Mouse (Mus musculus) cerebellum, postnatal 14 days (tissue): ENCODE measurements around the gene Bglap.
"Not testable (repeated sequence)": the region's sequence is repeated elsewhere in the genome, so short reads cannot be mapped to it uniquely, and the experiment has no call there.

ENCODE experiments used
- DNase-seq, 2 experiments: peaks; one replicate each; pipeline ENCODE4 v3.0.0; 2021; ENCODE audit warnings: mixed read lengths in 2 of 2

Gene Bglap

GRCm38 (mm10) chr3:88393776-88394375, 9.6 kb upstream of the Bglap start:
- peak; percentile 42 to 57 for DNase-seq

GRCm38 (mm10) chr3:88382383-88382782, 1.9 kb downstream of the Bglap start:
- DNase-seq: not testable (repeated sequence)

GRCm38 (mm10) chr3:88381389-88382315, 2.6 kb downstream of the Bglap start:
- not testable (repeated sequence) for DNase-seq

- not testable (repeated sequence) for DNase-seq
Measured at GRCm38 (mm10) chr3:88378599-88378998, 5.7 kb downstream of the Bglap start, which contains the start of gene Bglap2. Bglap2 (minus strand) TSS chr3:88378699.

- DNase-seq: not testable (repeated sequence)
Measured at GRCm38 (mm10) chr3:88376644-88377043, 7.6 kb downstream of the Bglap start.

GRCm38 (mm10) chr3:88375750-88376626, 8.3 kb downstream of the Bglap start:
- DNase-seq: not testable (repeated sequence)

GRCm38 (mm10) chr3:88372643-88373042, 11.6 kb downstream of the Bglap start, which contains the start of gene Bglap3:
Bglap3 (minus strand) TSS chr3:88372743.
- DNase-seq: not testable (repeated sequence)

GRCm38 (mm10) chr3:88368511-88368910, 15.8 kb downstream of the Bglap start:
- peak in 1 of 2 experiments; percentile 20 for DNase-seq

- not testable (repeated sequence) for DNase-seq
Measured at GRCm38 (mm10) chr3:88367517-88367916, 16.7 kb downstream of the Bglap start.

- DNase-seq: not testable (repeated sequence)
Measured at GRCm38 (mm10) chr3:88366830-88367428, 17.3 kb downstream of the Bglap start.

GRCm38 (mm10) chr3:88365705-88366361, 18.4 kb downstream of the Bglap start:
- no peak for DNase-seq

- peak; percentile 33 to 57 for DNase-seq
Measured at GRCm38 (mm10) chr3:88364337-88364736, 19.9 kb downstream of the Bglap start, which contains the start of gene Paqr6. Paqr6 (plus strand) TSS chr3:88364584.

GRCm38 (mm10) chr3:88363700-88364099, 20.6 kb downstream of the Bglap start:
- peak in 1 of 2 experiments; percentile 12 for DNase-seq

GRCm38 (mm10) chr3:88361612-88362313, 22.5 kb downstream of the Bglap start:
- DNase-seq: peak in 1 of 2 experiments; percentile 25

- peak in 1 of 2 experiments; percentile 7 for DNase-seq
Measured at GRCm38 (mm10) chr3:88361096-88361495, 23.2 kb downstream of the Bglap start.

- DNase-seq: no peak
Measured at GRCm38 (mm10) chr3:88359989-88360388, 24.3 kb downstream of the Bglap start.

GRCm38 (mm10) chr3:88359584-88359983, 24.7 kb downstream of the Bglap start:
- no peak for DNase-seq

- peak in 1 of 2 experiments; percentile 33 for DNase-seq
Measured at GRCm38 (mm10) chr3:88354396-88355165, 29.7 kb downstream of the Bglap start.

GRCm38 (mm10) chr3:88352907-88353306, 31.4 kb downstream of the Bglap start:
- DNase-seq: peak; percentile 34 to 53

- DNase-seq: no peak
Measured at GRCm38 (mm10) chr3:88350732-88351131, 33.5 kb downstream of the Bglap start.
